Mouse (Mus musculus) cerebellum, adult 8-10 months (tissue): Measurements from ENCODE around the gene Hnmt.
A peak's percentile ranks its signal among the peaks of the same experiment; 100 is the strongest.
"Not testable (repeated sequence)": the region's sequence is repeated elsewhere in the genome, so short reads cannot be mapped to it uniquely, and the experiment has no call there.

Source experiments
- DNase-seq: peaks from one replicate; pipeline ENCODE4 v3.0.0; 2022

The Hnmt gene

DNA sequence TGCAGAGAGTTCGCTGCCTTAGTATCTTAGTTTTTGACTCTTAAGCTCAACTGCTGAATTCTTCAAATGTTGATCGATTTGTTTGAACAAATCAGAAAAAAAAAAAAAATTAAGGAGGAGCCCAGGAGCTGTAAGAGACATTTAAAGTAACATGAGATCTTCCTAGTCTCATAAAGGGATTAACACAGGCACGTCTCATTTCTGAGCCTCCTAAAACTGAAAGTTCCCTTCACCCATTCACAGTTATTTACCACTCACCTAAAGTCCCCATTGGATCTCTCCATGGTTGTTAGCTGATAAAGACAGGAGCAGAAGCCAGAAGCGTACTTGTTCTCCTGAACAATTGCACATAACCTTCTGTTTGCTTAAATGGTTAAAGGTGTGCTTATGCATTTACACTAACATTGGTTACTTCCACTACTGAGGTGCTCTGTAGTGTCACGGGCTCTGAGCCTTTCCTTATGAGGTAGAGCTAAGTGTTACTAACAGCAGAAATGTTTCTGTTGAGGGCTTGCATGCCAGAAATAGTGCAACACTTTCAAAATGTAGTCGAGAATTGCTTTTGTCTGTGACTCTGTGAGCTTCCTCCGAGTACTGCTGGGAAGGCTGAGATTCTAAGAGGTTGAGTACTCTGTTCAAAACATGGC lies at the start of gene Hnmt:
TSS of gene Hnmt (minus strand) at position 51 of the 647 bp plus-strand sequence.
- no peak for DNase-seq

DNA sequence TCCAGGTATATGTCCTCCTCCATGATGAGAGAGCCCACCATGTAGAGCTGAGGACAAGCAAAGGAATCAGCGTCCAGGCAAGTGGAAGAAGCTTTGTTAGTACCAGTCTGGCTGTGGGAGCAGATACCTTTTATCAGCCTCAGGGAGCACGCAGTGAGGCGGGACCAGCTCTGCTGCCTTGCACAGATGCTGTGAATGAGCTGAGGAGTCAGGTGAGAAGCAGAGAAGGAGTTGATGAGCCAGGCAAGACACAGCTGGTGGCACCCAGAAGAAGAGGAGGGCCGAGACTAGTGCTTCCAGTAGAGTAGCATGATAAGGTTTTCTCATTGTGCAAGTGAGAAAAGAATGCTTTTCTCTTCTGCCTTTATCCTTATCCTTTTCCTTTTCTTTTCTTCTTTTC lies 47.3 kb upstream of the Hnmt start, which contains the start of gene Tbpl2:
TSS of gene Tbpl2 (minus strand) at position 101 of the 400 bp plus-strand sequence.
- no peak for DNase-seq

DNA sequence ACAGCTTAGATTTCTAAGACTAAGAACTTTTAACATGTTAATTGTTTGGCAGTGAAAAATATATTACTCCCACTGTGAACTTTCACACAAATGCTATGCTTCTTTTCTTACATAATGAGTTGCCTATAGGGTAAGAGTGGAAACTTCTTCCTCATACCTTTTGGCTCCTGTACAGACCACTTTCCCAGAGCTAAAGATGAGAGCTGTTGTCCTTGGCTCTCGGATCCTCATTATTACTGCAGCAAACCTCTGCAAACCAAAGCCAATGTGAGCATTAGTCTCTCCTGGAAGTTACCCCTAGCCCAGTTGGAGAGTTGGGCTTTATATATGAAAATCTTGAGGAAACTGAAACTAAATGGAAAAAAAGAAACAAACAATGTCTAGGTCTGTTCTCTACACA lies 41.7 kb upstream of the Hnmt start:
- no peak for DNase-seq

DNA sequence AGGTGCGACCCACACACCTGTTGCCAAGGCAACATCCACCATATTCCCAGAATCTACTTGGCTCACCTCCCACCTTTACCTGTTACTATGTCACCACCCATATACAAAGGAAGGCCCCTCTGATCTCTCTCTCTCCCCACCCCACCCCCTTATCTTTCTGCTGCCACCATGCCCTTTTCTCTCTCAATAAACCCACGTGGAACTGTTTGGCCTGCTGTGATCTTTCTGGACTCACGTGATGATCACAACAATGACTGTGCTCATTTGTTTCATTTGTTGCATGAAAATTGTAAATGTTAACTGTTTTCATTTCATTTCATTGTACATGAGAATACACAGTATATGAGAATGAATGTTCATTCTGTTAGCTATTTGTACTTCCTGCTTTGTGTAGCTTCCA lies 1.3 kb upstream of the Hnmt start:
- no peak for DNase-seq

DNA sequence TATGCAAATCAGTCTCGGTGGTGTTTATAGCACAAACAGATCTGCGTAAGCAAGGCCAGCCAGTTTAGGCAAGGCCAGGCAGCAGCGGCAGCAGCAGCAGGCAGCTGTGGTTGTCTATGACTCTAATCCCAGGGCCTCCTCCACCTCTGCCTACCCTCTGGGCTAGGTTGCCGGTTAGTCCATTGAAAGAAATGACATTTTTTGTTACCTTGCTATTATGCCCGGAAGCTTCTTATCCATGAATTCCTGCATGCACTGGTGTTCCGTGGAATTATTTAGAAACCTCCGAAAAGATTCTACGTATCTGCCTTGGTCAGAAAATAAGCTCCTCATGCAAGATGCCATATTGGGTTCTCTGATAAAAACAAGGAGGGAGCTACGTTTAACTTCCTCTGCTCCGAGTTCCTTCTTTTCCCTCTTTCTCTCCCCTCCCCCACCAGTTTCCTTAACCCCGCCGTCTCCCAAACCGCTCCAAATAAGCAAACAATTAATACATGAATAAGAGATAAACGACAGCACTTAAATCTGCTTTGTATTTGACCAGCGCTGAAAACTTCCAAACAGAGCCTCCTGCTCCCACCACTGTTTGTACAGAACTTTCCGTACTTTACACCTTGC lies 605 bp downstream of the Hnmt start:
- DNase-seq = peak; percentile 3

DNA sequence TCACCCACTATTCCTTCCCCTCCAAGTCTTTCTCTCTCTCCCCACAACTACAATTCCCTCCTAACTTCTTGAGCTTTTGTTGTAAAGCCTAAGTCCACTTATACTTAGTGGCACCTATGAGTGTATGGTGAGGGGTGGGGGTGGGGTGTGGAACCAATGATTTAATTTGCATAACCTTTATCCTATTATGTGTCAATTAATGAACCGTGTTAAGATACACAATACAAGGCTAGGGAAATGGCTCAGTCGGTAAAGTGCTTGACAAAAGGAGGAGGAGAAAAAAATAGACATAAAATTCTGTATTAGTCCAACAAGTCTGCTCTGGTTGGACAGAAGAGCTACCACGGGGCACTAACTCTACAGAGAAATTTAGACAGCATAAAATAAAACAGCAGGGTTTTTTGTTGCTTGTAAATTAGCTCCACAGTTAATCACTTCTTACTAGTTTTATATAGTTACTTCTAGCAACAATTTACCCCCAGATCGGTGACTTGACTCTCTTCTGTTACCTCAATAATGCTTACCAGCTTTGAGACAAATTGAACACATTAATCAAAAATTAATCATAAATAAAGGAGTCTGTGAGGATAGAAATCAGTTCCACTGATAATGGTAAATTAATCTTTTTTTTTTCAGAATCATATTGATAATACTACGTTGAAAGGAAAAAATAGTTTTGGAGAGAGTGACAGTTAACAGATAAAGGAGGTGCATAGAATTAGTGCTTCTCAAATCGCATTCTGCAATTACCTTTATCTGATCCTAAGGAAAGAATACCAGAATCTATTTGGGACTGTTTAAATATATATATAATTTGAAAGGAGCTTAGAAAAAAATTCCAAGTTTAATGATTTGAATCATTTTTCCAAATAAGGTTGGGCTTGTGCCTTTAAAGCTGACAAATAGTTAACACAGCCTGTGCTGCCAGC lies 1.4 kb downstream of the Hnmt start:
- DNase-seq = no peak

DNA sequence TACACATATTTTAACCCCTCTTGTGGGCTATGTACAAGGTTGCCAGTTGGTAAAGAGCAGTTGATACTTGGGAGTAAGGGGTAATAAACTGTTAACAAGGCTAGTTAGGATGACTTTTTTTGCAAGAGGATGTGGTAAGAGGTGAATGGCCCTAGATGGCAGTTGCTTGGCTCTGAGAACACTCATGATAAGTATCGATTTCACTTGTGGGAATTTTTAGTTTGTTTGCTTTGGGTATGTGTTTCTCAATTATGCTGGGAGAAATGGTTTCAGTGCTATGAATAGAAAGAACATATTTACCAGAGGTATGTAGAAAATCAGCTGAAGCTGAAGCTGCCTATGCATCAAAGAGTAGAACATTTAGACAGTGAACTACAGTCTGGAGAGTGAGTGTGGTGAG lies 6.3 kb downstream of the Hnmt start:
- no peak for DNase-seq

DNA sequence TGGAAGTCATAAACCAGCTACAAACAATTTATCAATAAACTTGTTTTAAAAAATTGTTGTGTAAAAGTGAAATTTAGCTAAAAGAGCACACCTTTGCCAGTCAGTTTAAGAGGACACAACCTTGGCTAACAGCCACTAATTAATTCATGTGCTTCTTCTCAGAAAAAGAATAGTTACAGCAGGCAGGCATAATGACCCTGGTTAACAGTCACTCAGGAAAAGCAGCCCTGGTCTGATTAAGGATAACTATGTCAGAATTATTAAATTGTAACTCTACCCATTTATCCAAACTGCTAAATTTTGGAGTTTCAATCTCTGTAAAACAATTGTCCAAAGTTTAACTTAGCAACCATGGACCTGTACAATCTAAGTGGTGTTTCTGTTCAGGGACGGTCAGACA lies 8.7 kb downstream of the Hnmt start:
- DNase-seq = no peak

DNA sequence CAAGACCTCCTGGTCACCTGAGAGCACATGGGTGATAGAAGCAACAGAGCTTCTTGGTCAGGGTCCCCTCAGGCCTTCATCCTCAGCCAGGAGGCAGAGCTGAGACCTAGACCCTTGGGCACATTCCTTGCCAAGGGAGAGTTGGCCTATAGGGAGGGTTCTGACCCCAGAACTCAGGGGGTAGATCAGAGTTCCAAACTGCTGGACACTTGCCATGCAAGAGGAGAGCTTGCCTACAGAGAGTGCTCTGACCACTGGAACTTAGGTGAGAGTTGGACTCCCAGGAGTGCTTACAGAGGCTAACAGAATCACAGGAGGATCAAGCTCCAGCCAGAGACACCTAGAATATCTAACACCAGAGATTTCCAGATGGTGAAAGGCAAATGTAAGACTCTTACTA lies 29.8 kb downstream of the Hnmt start:
- DNase-seq = not testable (repeated sequence)

DNA sequence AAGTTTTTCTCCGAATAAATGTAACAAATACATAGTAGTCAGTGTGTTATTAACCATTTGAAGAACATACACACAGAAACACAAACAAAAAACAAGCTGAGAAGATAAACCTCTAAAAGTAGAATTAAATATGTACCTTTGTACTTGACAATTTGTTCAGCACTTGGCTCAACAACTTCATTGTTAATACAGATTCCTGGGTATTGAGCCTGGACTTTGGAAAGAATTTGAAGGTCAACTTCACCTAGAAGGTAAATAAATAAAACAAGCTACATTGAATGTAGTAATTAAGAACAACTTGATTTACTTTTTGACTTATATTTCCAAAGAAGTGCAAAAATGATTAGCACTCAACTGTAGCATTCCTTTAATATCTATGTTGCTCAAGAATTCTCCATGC lies 30.2 kb downstream of the Hnmt start:
- no peak for DNase-seq

DNA sequence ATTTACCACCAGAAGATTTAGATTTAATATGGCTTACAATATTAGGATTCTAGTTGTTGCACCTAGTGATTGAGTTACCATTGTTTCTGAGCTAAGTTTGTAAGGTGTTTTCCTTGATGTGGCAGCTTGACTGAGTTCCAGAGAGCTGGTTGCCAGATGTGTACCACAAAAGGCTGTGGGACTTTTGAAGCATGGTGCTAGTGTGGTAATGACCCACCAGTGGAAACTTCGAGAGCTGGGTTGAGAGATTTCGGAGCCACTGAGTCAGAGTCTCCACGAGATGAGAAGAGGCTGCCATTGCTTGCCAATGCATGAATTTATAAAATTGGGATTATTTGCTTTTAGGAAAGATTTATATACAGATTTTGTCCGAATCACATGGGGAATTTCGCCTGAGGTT lies 34.2 kb downstream of the Hnmt start:
- DNase-seq = no peak

DNA sequence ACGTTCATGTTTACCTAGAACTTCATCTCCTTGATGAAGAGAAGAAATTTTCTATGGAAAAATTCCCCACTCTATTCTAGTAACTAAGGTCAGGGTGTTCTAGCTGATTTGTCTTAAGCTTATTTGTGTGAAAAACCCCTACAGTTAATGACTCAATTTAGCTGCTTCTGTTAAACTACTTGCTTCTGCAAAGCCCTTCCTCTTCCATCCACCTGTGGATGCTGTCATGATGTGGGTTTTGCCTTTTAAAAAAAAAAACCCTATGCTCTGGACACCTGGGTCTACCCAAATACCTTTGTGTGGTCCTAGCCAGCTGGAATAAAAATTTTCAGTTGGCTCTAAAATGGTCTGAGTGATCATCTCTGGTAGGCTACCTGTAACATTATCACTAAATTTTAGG lies 49.9 kb downstream of the Hnmt start:
- DNase-seq = no peak

DNA sequence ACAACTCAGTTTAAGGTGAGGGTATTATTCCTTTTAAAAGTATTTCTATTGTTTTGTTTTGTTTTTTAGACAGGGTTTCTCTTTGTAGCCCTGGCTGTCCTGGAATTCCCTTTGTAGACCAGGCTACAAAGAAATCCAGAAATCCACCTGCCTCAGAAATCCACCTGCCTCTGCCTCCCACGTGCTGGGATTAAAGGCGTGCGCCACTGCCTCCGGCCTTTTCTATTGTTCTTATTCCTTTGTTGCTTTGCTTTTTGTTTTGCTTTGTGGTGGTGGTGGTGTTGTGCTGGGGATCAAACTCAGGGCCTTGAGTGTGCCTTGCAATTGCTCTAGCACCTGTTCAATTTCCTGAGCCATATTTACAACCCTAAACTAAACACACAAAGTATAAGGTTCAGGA lies 50.4 kb downstream of the Hnmt start:
- DNase-seq = no peak

DNA sequence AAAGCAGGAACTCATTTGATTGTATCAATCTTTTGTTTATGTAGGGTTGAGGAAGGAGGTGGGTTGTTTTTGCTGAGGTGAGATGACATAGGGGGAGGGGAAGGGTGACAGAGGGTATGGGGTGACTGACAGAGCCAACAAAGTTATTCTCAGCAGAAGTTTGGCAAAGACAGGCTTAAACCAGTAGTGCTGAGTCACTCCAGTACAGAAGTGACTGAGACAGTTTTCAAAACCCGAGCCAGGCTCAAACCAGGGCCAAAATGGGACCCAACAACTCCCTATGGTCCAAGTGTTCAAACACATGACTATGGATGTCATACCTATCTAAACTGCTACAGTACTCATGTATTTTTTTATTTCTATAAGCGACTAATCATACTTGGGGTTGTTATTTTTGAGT lies 52.4 kb downstream of the Hnmt start:
- no peak for DNase-seq

DNA sequence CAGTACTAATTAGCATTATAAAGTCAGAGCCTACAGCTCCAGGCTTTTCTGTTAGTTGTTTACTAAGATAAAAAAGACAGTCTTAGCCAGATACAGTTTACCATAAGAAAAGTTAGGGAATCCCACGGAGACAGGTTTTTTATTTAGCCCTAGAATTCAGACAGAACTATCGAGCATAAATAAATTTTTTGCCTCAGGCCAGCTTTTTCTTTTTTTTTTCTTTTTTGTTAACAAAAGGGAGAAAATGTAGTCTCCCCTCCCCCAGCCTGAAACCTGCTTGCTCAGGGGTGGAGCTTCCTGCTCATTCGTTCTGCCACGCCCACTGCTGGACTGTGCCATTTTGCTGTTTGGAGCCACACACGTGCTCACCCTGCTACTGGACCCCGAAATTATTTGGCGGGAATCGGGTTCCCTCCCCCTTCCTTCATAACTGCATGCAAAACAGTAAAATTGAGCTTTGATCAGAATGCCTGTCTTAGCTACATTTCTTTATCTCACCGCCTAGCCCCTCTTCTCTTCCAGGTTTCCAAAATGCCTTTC lies 59.1 kb downstream of the Hnmt start:
- not testable (repeated sequence) for DNase-seq

DNA sequence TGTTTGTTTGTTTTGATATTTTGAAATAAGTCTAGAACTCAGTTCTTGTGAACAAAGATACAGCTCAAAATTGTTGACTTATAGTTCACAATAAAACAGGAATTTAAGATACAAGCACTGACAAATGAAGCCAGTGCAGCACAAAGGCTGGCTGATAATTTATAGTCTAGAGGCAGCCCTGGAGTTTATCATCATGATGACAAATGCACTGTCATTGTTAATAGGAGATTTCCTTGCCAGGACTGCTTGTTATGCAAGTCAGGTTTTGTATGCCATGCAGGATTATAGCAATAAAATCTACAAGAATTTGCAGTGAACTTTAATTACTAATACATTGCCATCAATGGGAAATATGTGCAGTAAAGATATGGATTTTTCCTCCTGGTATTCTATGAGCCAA lies 61.9 kb downstream of the Hnmt start:
- no peak for DNase-seq

DNA sequence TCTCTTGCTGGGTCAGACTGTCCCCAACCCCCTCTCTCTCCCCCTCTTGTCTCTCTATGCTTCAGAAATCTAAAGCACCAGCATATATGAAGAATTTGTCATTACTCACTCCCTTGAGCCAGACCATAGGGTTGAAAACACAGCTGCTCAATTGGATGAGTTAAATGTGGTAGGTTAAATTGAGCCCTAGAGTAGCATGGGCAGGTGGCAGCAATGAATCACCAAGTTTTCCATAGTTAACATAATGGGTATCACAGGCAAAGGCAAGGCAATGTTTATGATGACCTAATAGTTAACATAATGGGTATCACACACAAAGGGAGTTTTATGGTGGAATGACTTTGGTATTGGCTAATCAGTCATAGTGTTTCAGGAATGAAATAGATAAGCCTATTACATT lies 65.9 kb downstream of the Hnmt start:
- DNase-seq = no peak

DNA sequence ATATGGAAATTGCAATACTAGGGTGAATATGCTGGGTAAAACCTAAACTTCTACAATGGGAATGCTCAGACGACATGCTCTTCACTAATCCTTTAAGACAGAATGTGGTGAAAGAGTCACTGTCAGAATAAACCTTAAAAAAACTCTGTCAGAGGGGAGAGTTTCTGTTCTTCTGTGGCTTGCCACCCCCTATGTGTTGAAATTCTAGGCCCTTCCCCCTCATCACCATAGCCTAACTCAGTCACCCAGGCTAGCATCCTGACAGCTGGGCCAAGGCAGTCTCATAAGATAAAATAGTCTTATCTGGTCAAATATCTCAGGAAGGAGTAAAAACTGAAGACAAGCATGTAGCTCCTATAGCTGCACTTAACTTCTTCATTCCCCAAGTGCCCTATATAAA lies 66.3 kb downstream of the Hnmt start:
- DNase-seq = no peak

DNA sequence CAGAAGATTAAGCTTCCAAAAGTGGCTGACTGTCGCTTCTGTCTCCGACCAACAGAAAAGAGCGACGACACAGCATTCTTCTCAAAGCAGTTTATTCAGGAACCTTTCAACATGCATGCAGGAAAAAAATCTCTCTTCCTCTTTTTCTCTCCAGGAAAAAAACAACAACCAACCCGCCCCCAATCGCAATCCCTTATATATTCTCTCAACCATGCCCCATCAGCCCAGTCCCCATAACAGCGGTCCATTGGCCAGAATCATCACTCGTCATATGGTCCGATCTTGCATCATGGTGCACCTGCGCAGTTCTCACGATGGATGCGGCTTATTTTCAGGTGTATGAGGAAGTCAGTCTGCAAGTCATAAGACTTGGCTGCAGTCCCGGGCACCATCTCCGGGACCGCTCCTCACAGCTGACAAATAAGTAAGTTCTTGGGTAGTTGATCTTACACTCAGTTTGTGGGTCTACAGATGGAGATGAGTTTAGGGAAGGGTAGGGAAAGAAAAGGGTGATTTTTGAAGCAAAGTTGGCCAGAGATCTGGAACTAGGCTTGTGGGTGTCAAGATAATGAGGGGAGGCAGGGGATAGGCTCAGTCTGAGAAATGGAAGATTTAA lies 88.4 kb downstream of the Hnmt start:
- not testable (repeated sequence) for DNase-seq
